ENCODE assay signal across 17 mouse cellular contexts in the genomic region with DNA sequence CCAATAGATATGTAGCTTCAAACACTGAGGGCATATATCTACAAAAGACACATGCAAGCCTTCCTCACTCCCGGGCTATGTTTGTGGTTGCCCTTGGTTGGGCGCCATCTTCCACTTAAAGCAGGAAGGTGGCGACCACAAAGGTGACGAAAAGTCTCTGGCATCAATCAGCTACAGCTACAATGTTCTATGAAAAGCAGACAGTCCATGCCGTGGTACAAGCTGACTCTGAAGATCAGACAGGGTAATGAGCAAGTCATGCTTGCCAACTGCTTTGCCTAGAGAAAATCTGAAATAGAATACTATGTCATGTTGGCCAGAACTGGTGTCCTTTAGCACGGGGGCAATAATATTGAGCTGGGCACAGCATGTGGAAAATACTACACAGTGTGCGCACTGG. TPM values are rescaled to one million over a fixed set of nuclear protein-coding genes. Genes with fewer than 3 reads are reported as not detected.
DNase-seq lines count a peak whose midpoint lies in the region; ATAC-seq and TF ChIP-seq lines count a peak whose summit lies in the region.
"Had no signal": no experiment of that assay in that cellular context is flagged by ENCODE, and none has a peak within 500 bp of the region (broad histone marks: within the 10 kb centered on the region; RNA-seq: fewer than 3 reads in every experiment).

No protein-coding gene starts in this region.

- H3K36me3 ChIP-seq in thymus, adult 2 months (ENCODE audit: control insufficient read depth, insufficient read depth, low read length) = no peaks in the 10 kb centered on the region
- no peaks in the 10 kb centered on the region for H3K36me3 ChIP-seq in heart, embryonic 10.5 days
- no peaks in the 10 kb centered on the region for H3K36me3 ChIP-seq in forebrain, embryonic 14.5 days (ENCODE audit: control insufficient read depth, insufficient read depth, low read length)
- H3K36me3 ChIP-seq: hindbrain, embryonic 15.5 days; liver, embryonic 12.5 days had no signal

- no peaks in the 10 kb centered on the region for H3K9me3 ChIP-seq in heart, embryonic 10.5 days
- no peaks in the 10 kb centered on the region for H3K9me3 ChIP-seq in forebrain, embryonic 14.5 days (replicated peaks; ENCODE audit: control insufficient read depth, low read length)
- H3K9me3 ChIP-seq: hindbrain, embryonic 15.5 days; liver, embryonic 12.5 days had no signal

- H3K27ac ChIP-seq in thymus, adult 2 months (ENCODE audit: control insufficient read depth, insufficient read depth, low read length) = no peak overlapping the region
- H3K27ac ChIP-seq in heart, embryonic 10.5 days = no peak overlapping the region
- no peak overlapping the region for H3K27ac ChIP-seq in forebrain, embryonic 14.5 days (ENCODE audit: low read depth, low read length)
- H3K27ac ChIP-seq: hindbrain, embryonic 15.5 days; layer of hippocampus, adult 2 months; liver, embryonic 12.5 days had no signal

- no peak for TF ChIP-seq POLR2A in thymus, adult 2 months (IDR thresholded peaks at IDR 0.05; ENCODE audit: control insufficient read depth, extremely low read depth, insufficient read depth, low read length, poor library complexity)

- TF ChIP-seq CTCF in thymus, adult 2 months (IDR thresholded peaks at IDR 0.05; ENCODE audit: borderline replicate concordance, control insufficient read depth, extremely low read depth, insufficient read depth, low read length, poor library complexity) = no peak

- ATAC-seq in CD4-positive, CD25-positive, alpha-beta regulatory T cell, adult 4 months = no peak
- no peak for ATAC-seq in forebrain, embryonic 14.5 days
- ATAC-seq: liver, embryonic 12.5 days had no signal

- peak; percentile 17 for DNase-seq in thymus, adult 2 months
- DNase-seq in thymus, adult 18-20 months = no peak
- peak; percentile 75 for DNase-seq in heart, embryonic 10.5 days (ENCODE audit: low spot score)
- DNase-seq in heart, postnatal 25 days (ENCODE audit: low spot score) = peak; percentile 18
- peak; percentile 13 to 23 for DNase-seq in thymus, postnatal 36 days
- DNase-seq in adrenal gland, adult (ENCODE audit: inconsistent age in 2 of 2, low spot score in 1 of 2) = no peak
- no peak for DNase-seq in forebrain, embryonic 14.5 days (ENCODE audit: low spot score)
- DNase-seq: adrenal gland, postnatal 10 days; cerebellum, adult 8-10 months; kidney, adult 9 months; lung, postnatal 10 days had no signal

- H3K4me2 ChIP-seq in forebrain, embryonic 14.5 days (ENCODE audit: low read length) = no peak overlapping the region
- H3K4me2 ChIP-seq: hindbrain, embryonic 15.5 days; liver, embryonic 12.5 days; midbrain, embryonic 11.5 days had no signal

- no peaks in the 10 kb centered on the region for H3K27me3 ChIP-seq in thymus, adult 2 months (ENCODE audit: control insufficient read depth, insufficient read depth, low read length)
- H3K27me3 ChIP-seq in heart, embryonic 10.5 days (ENCODE audit: insufficient read depth, poor library complexity, severe bottlenecking) = no peaks in the 10 kb centered on the region
- H3K27me3 ChIP-seq in forebrain, embryonic 14.5 days (replicated peaks; ENCODE audit: control insufficient read depth, insufficient read depth, low read length) = no peaks in the 10 kb centered on the region
- H3K27me3 ChIP-seq: hindbrain, embryonic 15.5 days; liver, embryonic 12.5 days had no signal

- no peak overlapping the region for H3K4me3 ChIP-seq in thymus, adult 2 months (ENCODE audit: control insufficient read depth, insufficient read depth, low read length)
- H3K4me3 ChIP-seq in heart, embryonic 10.5 days = no peak overlapping the region
- H3K4me3 ChIP-seq in forebrain, embryonic 14.5 days (ENCODE audit: low read depth, low read length) = no peak overlapping the region
- H3K4me3 ChIP-seq: erythroblast, embryonic 14.5 days; hindbrain, embryonic 15.5 days; layer of hippocampus, adult 2 months; liver, embryonic 12.5 days had no signal

- WGBS in thymus, adult 2 months = 26% methylated on average over 7 of the region's 7 CpGs
- 63% methylated on average over 7 of the region's 7 CpGs for WGBS in heart, embryonic 10.5 days
- WGBS in forebrain, embryonic 14.5 days = 94% methylated on average over 7 of the region's 7 CpGs

- no peaks in the 10 kb centered on the region for H3K4me1 ChIP-seq in thymus, adult 2 months (replicated peaks; ENCODE audit: control insufficient read depth, insufficient read depth, low read length)
- no peaks in the 10 kb centered on the region for H3K4me1 ChIP-seq in heart, embryonic 10.5 days
- no peaks in the 10 kb centered on the region for H3K4me1 ChIP-seq in forebrain, embryonic 14.5 days (ENCODE audit: control insufficient read depth, insufficient read depth, low read length)
- H3K4me1 ChIP-seq: hindbrain, embryonic 15.5 days; liver, embryonic 12.5 days had no signal

- intact Hi-C loops in heart, postnatal 25 days (cut with DNase I) = no loop called here

- H3K9ac ChIP-seq in forebrain, embryonic 14.5 days (ENCODE audit: low read length) = no peak overlapping the region
- H3K9ac ChIP-seq: hindbrain, embryonic 15.5 days; liver, embryonic 12.5 days had no signal

RNA-seq across cellular contexts. Expression of a gene that starts 18.2 kb away (rescaled TPM):
- polyA plus RNA-seq in thymus, adult 2 months (2012; rRNA removed) = 14.8 and 15.7 TPM in 2 replicates
- 37.5 and 55.3 TPM in 2 replicates for polyA plus RNA-seq in heart, embryonic 10.5 days (2016; fragmentation: Nextera tagmentation; extraction: Ambion mirVana)
- 10 to 100 TPM; 19.9 to 20.8 TPM for total RNA-seq in heart, postnatal 25 days (2021)
- 10 to 100 TPM; 89.4 to 93.4 TPM for polyA plus RNA-seq in CD4-positive, CD25-positive, alpha-beta regulatory T cell, adult 4 months (2017; shearing (Covaris generic))
- polyA plus RNA-seq in forebrain, embryonic 14.5 days (2014; fragmentation: Nextera tagmentation; extraction: Ambion mirVana) = 50.7 and 54.6 TPM in 2 replicates

RNA-seq across cellular contexts. Expression of a gene that starts 20.8 kb away (rescaled TPM):
- polyA plus RNA-seq in thymus, adult 2 months (2012; rRNA removed) = 94.5 and 111 TPM in 2 replicates
- polyA plus RNA-seq in heart, embryonic 10.5 days (2016; fragmentation: Nextera tagmentation; extraction: Ambion mirVana) = 25.5 and 31.7 TPM in 2 replicates
- total RNA-seq in heart, postnatal 25 days (2021) = 10 to 100 TPM; 18.4 to 21.2 TPM
- polyA plus RNA-seq in CD4-positive, CD25-positive, alpha-beta regulatory T cell, adult 4 months (2017; shearing (Covaris generic)) = 10 to 100 TPM; 22.9 to 28.5 TPM
- polyA plus RNA-seq in forebrain, embryonic 14.5 days (2014; fragmentation: Nextera tagmentation; extraction: Ambion mirVana) = 26.3 and 30.0 TPM in 2 replicates

Comparison
In these comparisons a context has a peak if more than half of its experiments do, and no peak if none do; other contexts are left out.
1. DNase-seq: peak in thymus, adult 2 months (single experiment), heart, embryonic 10.5 days (single experiment), heart, postnatal 25 days (single experiment) and thymus, postnatal 36 days (2 of 2); none in thymus, adult 18-20 months (0 of 2), adrenal gland, adult (0 of 2) and forebrain, embryonic 14.5 days (single experiment).